Mouse (Mus musculus): ENCODE data around the gene Kctd3. TPM values are rescaled to one million over a fixed set of nuclear protein-coding genes. Genes with fewer than 3 reads are reported as not detected.

Kctd3 gene
- total and polyA plus RNA-seq, 3 experiments, result 26.8 to 42.3 TPM; not detected in 1

GRCm38 (mm10) chr1:188980050-188980449, 27.6 kb downstream of the Kctd3 start (continued):
- no peak for TF ChIP-seq TCF12 (IDR thresholded peaks at IDR 0.05; ENCODE audit: low read depth, low read length)
- TF ChIP-seq SMC3 (IDR thresholded peaks at IDR 0.05; ENCODE audit: low read depth, low read length), result peak; percentile 45
- no peak for TF ChIP-seq ZKSCAN1 (IDR thresholded peaks at IDR 0.05; ENCODE audit: low read depth, low read length)
- TF ChIP-seq NELFE (IDR thresholded peaks at IDR 0.05; ENCODE audit: low read depth, low read length), result no peak
- TF ChIP-seq POLR2A (IDR thresholded peaks at IDR 0.05; ENCODE audit: control insufficient read depth in 1 of 2, insufficient read depth in 1 of 2, low read depth in 1 of 2, low read length in 2 of 2, poor library complexity in 1 of 2), result no peak
- TF ChIP-seq POLR2AphosphoS5 (IDR thresholded peaks at IDR 0.05; ENCODE audit: borderline replicate concordance, low read depth, low read length), result no peak
- TF ChIP-seq ZMIZ1 (IDR thresholded peaks at IDR 0.05; ENCODE audit: low read depth, low read length), result no peak

GRCm38 (mm10) chr1:188973926-188974325, 33.7 kb downstream of the Kctd3 start:
- H3K4me3 ChIP-seq (ENCODE audit: control insufficient read depth in 1 of 2, insufficient read depth in 1 of 2, low read depth in 2 of 2, low read length in 2 of 2), result no peak overlapping the region
- H3K4me1 ChIP-seq (ENCODE audit: control insufficient read depth in 1 of 2, insufficient read depth in 2 of 2, low read length in 2 of 2), result no peaks in the 10 kb centered on the region
- H3K27me3 ChIP-seq (ENCODE audit: control insufficient read depth in 1 of 2, insufficient read depth in 2 of 2, low read length in 2 of 2), result no peaks in the 10 kb centered on the region
- TF ChIP-seq BHLHE40 (IDR thresholded peaks at IDR 0.05; ENCODE audit: borderline replicate concordance, low read depth, low read length), result no peak
- TF ChIP-seq NRF1 (IDR thresholded peaks at IDR 0.05; ENCODE audit: insufficient read depth, low read depth, low read length, poor library complexity, severe bottlenecking), result no peak
- no peak for TF ChIP-seq MYC (IDR thresholded peaks at IDR 0.05; ENCODE audit: low read depth, low read length)
- no peak for TF ChIP-seq ZNF384 (IDR thresholded peaks at IDR 0.05; ENCODE audit: low read depth, low read length)
- DNase-seq (ENCODE audit: low read depth, low spot score), result no peak
- no peaks in the 10 kb centered on the region for H3K9me3 ChIP-seq (replicated peaks; ENCODE audit: insufficient read depth, low read length)
- no peak overlapping the region for H3K27ac ChIP-seq (ENCODE audit: control insufficient read depth, low read depth, low read length)
- H3K36me3 ChIP-seq (ENCODE audit: control insufficient read depth in 1 of 2, insufficient read depth in 2 of 2, low read length in 2 of 2), result peaks cover 0 to 7% of the 10 kb centered on the region in 2 experiments; a peak in 2 of 4 replicates
- H3K79me2 ChIP-seq (ENCODE audit: control insufficient read depth, insufficient read depth, low read length, poor library complexity), result no peaks in the 10 kb centered on the region
- no peak overlapping the region for H3K9ac ChIP-seq (ENCODE audit: control insufficient read depth, low read depth, low read length, poor library complexity, severe bottlenecking)

GRCm38 (mm10) chr1:188973078-188973477, 34.6 kb downstream of the Kctd3 start:
- TF ChIP-seq E2F4 (IDR thresholded peaks at IDR 0.05; ENCODE audit: borderline replicate concordance, low read depth, low read length) (no peak), USF2 (IDR thresholded peaks at IDR 0.05; ENCODE audit: borderline replicate concordance in 1 of 2, insufficient read depth in 1 of 2, low read depth in 1 of 2, low read length in 2 of 2) (no peak), TBP (IDR thresholded peaks at IDR 0.05; ENCODE audit: low read depth, low read length) (no peak), POLR2AphosphoS2 (IDR thresholded peaks at IDR 0.05; ENCODE audit: low read length) (no peak), BHLHE40 (IDR thresholded peaks at IDR 0.05; ENCODE audit: borderline replicate concordance, low read depth, low read length) (no peak), MYC (IDR thresholded peaks at IDR 0.05; ENCODE audit: low read depth, low read length) (no peak), NRF1 (IDR thresholded peaks at IDR 0.05; ENCODE audit: insufficient read depth, low read depth, low read length, poor library complexity, severe bottlenecking) (no peak), GABPA (IDR thresholded peaks at IDR 0.05; ENCODE audit: low read depth, low read length) (no peak), ZC3H11A (IDR thresholded peaks at IDR 0.05; ENCODE audit: low read depth, low read length) (no peak), CHD1 (IDR thresholded peaks at IDR 0.05; ENCODE audit: low read depth, low read length) (no peak), ZMIZ1 (IDR thresholded peaks at IDR 0.05; ENCODE audit: low read depth, low read length) (no peak), TAL1 (IDR thresholded peaks at IDR 0.05; ENCODE audit: low read length) (no peak), MEF2A (IDR thresholded peaks at IDR 0.05; ENCODE audit: extremely low read depth, insufficient replicate concordance, low read depth, low read length, poor library complexity, severe bottlenecking) (no peak), CTCF (IDR thresholded peaks at IDR 0.05 in 2 of 3, conservative IDR thresholded peaks at IDR 0.05 in 1 of 3; ENCODE audit: control insufficient read depth in 1 of 3, insufficient read depth in 1 of 3, low read depth in 2 of 3, low read length in 3 of 3, poor library complexity in 1 of 3, severe bottlenecking in 1 of 3) (no peak), ETS1 (IDR thresholded peaks at IDR 0.05; ENCODE audit: low read depth, low read length) (no peak), MAFK (IDR thresholded peaks at IDR 0.05; ENCODE audit: borderline replicate concordance, low read depth, low read length) (no peak)
- Histone ChIP-seq H3K36me3 (ENCODE audit: control insufficient read depth in 1 of 2, insufficient read depth in 2 of 2, low read length in 2 of 2) (peaks cover 0 to 7% of the 10 kb centered on the region in 2 experiments; a peak in 2 of 4 replicates), H3K79me2 (ENCODE audit: control insufficient read depth, insufficient read depth, low read length, poor library complexity) (no peaks in the 10 kb centered on the region), H3K4me1 (ENCODE audit: control insufficient read depth in 1 of 2, insufficient read depth in 2 of 2, low read length in 2 of 2) (no peaks in the 10 kb centered on the region), H3K27ac (ENCODE audit: control insufficient read depth, low read depth, low read length) (no peak overlapping the region), H3K9ac (ENCODE audit: control insufficient read depth, low read depth, low read length, poor library complexity, severe bottlenecking) (no peak overlapping the region), H3K4me3 (ENCODE audit: control insufficient read depth in 1 of 2, insufficient read depth in 1 of 2, low read depth in 2 of 2, low read length in 2 of 2) (no peak overlapping the region), H3K27me3 (ENCODE audit: control insufficient read depth in 1 of 2, insufficient read depth in 2 of 2, low read length in 2 of 2) (no peaks in the 10 kb centered on the region), H3K9me3 (replicated peaks; ENCODE audit: insufficient read depth, low read length) (no peaks in the 10 kb centered on the region)
- no peak for DNase-seq (ENCODE audit: low read depth, low spot score)

All from MEL (cell line).